Mouse (Mus musculus) A20 (cell line): ENCODE results near the gene Angptl4.

ENCODE experiments used
- DNase-seq: peaks from one replicate; pipeline ENCODE4 v3.0.0-alpha.2; 2011; ENCODE audit warnings: low read depth, low spot score

Gene Angptl4

DNA sequence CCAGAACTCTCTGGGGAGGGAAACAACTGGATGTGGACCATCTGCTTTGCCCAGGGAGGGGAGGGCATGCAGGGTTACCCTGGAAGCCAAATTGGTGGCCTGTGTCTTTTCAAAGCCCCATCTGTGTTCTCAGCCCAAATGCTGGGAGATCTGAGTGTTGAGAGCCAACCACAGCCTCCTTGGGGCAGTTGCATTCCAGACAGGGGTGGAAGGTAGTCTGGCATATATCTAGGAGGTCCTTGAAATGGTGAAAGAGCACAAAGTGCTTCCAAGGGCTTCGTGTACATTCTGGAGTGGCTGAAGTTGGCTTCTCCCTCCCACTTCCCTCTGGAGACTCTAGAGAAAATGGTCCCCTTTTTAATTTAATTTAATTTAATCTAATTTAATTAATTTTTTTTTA, 23.1 kb upstream of the Angptl4 start:
- DNase-seq, result no peak

DNA sequence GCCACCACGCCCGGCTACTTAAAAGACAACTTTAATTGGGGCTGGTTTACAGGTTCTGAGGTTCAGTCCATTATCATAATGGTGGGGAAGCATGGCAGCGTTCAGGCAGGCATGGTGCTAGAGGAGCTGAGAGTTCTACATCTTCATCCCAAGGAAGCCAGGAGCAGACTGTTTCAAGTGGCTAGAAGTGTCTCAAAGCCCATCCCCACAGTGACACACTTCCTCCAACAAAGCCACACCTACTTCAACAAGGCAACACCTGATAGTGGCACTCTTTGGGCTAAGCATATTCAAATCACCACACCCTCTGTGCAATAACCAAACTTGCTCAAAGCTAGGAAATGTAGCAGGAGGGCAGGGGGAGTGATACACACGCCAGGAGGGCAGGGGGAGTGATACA, 22.6 kb upstream of the Angptl4 start:
- peak; percentile 44 for DNase-seq

DNA sequence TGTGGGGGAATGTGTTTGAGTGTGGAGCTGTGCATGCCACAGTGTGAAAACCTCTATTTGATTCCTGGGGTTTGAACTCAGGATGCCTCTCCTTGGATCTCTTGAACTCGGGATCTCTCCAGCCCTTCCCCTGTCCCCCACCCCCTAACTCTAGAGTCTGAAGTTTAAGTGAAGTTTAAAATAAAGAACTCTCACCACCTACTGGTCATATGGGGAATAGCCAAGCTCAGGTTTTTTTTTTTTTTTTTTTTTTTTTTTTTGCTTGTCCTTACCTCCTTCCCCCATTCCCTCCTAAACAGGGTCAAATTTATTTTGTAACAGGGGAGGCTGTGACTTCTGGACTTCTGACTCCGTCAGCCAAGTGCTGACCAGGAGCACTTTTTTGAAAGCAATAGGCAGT, 20.6 kb upstream of the Angptl4 start:
- peak; percentile 22 for DNase-seq

DNA sequence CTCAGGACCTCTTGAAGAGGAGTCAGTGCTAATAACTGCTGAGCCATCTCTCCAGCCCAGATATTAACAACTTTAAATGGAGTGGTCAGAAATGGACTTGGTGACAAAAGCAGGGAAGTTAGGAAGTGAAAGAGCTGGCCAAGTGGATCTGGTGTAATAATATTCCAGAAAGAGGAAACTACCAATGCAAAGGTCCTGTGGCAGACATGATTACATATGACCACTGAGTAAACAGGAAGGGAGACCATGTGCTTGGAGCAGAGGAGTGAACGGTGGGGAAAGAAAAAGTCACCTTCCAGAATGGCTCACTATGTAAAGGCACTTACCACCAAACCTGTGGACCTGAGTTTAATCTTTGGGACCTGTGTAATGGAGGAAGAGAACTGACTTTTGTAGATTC, 17.6 kb upstream of the Angptl4 start:
- no peak for DNase-seq

DNA sequence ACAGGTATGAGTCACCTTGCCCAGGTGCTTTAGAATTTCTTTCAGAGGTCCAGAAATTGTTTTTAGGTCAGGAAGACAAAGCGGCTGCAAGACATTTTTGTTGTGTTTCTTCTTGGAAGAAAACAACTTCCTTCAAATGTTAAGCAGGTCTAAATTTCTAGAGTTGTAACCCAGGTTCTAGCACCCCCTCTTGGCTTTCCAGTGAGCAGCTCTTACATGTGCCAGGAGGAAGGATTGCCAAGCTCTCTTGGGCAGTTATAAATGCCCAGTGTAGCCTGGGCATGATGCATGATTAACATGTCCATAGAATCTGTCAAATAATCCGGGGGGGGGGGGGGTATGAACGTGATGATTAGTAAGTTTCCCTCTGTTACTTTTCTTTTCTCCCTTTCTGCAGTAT, 16.7 kb upstream of the Angptl4 start:
- peak; percentile 35 for DNase-seq

DNA sequence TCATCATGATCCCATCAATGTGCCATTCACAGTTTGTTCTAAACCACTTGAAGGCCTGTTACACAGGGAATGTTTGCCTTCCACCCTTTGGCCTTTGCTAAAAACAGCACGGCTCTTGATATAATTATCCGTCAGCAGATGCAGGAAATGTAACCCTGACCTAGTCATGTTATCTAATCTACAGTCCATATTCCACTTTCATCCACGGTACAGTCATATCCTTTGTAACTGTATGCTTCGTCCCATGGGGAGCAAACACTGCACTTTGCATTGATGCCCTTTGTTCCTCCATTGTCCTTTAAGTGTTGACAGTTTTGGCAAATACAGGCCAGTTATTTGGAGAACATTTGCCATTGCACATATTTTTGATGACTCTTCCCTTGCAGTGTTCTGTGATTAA, 7.1 kb upstream of the Angptl4 start:
- DNase-seq, result no peak

DNA sequence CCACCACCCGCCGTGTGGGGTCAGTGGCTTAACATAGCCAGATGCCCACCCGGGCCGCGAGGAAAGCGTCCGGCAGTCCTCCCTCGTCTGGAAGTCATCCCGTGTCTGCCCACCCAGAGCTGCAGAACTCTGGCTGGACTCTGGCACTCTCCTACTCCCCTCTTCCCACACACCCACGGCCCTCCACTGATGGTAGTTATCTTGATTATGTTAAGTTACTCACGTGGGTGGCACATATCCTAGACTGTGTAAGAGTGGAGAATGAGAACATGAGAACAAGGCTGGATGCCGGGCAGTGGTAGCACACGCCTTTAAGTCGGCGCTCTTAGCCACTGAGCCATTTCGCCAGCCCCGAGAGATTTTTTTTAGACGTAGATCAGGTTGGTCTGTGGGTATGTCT, 4.7 kb upstream of the Angptl4 start:
- no peak for DNase-seq

DNA sequence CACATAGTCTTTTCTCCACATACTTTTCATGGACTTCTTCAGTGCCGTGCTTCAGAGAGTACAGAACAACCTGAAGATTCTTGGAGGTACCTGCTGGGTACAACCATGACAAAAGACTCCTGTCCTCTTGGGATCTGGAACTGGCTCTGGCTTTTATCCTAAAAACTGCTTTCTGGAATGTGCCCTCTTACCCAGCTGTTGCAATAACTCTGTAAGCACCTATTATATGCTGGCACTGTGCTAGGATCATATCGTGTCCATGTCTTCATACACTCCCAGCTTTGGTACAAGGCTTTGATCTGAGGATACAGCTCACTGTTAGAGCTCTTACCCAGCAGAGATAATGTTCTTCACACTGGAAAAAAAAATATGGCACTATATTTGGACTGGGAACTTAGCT, 3.3 kb upstream of the Angptl4 start:
- no peak for DNase-seq

DNA sequence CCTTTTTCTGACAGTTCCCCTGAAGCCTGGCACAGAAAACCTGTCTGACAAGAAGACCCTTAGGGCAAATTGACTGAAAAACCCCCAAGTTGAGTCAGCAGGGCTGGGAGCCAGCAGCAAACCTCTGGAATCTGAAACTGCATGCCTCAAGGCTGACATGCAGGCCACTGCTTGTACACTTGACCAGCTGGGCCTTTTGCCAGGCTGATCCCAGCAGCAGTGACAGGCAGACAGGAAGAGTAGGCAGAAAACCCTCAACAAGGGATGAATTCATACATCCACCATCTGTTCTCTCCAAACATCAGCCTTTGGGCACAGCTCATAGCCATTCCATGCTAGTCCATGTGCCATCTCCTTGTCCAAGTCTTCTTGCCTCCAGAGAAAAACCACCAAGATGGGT, 1.8 kb upstream of the Angptl4 start:
- no peak for DNase-seq

DNA sequence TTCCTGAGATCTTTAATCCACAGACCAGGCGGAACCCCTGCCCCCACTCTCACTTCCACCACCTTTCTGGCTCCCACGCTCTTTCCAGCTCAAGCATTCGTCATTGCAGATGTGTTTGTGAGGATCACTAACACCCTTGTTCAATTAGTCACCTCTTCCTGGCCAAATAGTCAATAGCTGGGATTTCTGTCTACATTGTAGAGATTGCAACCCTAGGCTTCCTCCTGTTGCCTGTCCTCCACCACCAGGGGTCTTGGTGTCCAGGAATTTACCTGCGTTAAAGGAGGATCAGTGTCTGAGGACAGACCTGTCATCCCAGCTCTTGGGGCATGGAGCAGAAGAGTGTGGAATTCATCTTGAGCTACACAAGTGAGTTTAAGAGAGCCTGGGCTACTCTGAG, 437 bp upstream of the Angptl4 start:
- DNase-seq, result no peak

DNA sequence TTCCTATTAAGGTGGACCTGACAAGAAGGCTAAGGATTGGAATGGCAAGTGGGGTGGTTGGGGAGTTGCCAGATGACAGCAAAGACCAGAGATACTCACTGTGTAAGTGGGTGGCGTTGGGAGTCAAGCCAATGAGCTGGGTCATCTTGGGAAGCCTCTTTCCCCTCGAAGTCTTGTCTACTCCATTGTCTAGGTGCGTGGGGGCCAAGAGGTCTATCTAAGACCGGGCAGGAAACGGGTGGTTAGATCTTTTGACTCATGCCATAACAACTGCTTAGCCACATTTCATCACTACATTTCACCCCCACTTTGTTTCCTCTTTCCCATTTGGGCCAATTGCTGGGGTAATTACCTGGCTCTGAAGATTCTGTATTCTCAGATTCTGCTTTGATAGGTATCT, 1.2 kb downstream of the Angptl4 start:
- no peak for DNase-seq

DNA sequence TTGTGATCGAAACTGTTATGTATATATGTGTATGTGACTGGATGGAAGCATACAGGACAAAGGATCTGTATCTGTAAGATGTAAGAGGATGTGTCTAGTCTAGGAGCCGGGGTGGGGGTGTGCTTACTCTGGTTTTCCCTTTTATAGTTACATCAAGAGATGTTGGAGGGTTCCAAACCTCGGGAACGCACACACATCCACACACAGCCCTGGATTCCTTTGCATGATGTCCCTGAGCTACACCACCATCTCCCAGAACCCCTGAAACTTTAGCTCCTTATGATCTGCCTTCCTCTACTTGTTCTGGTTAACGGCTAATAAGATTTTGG, 1.7 kb downstream of the Angptl4 start:
- no peak for DNase-seq

DNA sequence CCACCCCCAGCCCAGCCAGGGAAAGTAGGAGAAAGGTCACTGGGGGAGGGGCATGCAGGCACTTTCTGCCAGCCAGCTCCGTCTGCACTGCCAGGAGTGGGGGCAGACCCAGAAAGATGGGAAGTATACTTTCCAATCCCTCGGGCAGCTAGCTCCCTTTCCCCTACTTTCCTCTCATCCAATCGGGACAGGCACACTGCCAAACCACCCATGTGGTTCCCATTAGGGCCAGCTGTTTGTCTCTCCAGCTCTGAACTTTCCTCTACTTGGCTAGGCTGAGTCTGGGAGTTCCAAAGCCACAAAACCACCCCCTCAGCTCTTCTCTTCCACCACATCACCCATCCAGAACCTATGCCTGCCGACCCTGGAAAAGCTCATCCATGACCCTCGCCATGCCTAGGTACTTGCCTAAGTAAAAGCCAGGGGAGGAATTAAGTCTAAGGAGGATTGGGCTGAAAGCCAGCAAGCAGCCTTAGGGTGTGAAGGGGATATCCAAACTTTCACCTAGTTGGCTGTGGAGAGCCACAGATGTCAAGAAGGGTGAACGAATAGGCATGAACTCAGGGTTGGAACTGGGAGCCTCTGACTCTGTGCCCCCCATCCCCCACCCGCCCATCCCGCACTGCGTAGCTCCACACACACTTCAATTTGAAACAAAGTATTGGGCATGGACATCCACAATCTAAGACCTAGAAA, 2.2 kb downstream of the Angptl4 start:
- DNase-seq, result no peak

DNA sequence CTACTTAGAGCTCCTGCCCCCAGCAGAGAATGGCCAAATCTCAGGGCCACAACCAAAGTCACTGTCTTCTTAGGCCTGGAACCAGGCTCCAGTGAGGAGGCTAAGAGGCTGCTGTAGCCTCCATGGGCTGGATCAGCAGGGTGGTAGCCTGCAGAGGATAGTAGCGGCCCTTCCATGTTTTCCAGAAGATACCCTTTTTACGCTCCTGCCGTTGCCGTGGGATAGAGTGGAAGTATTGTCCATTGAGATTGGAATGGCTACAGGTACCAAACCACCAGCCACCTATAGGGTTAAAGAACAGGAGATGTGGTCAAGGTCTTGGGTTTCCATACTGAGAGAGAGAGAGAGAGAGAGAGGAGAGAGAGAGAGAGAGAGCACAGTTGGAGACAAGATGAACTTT, 6.3 kb downstream of the Angptl4 start:
- DNase-seq, result no peak

DNA sequence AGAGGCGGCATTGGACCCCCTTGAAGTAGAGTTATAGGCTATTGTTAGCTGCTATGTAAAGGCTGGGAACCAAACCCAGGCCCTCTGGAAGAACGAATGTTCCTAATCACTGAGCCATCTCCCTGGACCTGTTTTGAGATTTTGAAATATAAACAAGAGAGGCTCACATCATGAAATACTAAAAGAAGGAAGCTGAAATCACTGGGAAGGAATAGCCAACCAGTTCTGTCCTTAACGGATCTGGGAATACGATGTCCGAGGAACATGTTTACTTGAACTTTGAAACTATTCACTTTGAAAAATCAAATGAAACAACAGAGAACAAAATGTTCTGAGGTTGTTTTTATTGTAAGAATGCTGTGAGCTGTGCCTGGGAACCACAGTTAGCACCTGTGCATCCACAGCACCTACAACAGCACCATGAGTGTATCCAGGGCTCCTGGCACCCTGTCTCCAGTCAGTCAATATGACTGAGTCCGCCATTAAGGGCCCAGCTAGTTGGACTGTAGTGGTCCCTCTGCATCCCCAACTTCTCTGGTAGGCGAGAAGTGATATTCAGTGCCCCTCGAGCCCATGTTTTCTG, 7.0 kb downstream of the Angptl4 start:
- DNase-seq, result no peak

DNA sequence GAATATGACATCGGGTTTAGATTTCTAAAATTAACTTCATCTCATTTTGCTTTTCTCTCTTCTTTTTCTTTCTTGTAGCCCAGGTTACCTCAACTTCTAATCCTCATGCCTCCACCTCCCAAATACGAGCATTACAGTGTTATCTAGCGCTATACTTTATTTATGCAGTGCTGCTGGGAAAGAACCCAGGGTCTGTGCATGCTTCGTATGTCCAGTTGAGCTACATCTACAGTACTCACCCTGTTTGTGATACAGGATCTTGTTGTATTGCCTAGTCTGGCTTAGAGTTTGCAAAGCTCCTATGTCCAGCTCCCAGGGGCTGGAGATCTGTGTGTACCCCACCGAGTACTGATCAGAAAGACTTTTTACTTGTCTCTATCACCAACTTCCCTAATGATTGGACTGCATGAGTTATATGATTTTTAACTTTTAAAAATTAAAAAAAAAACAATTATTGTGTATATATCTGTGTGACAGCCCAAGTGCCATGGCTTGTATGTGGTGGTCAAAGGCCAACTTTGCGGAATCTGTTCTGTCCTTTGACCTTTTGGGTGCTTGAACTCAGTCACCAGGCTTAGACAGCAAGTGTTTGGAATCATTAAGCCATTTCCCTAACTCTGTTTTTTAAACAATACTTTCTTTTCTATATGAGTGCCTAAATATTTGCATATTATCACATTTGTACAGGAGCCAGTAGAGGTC, 7.6 kb downstream of the Angptl4 start:
- no peak for DNase-seq

DNA sequence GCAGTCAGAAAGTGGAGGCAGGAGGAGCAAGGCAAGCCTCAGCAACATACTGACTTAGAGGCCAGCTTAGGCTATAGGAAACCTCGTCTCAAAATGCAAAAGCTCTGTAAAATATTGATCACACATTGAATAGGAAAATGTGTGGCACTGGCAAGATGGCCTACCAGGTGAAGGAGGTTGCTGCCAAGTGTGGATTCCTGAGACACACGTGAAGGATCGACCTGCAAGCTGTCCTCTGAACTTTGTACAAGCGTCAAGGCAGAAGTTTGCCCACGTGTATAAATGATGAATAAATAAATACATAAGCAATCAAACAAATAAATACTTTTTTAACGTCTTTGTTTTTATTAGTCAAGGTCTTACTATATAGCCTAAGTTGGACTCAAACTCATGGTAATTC, 8.2 kb downstream of the Angptl4 start:
- DNase-seq, result no peak

DNA sequence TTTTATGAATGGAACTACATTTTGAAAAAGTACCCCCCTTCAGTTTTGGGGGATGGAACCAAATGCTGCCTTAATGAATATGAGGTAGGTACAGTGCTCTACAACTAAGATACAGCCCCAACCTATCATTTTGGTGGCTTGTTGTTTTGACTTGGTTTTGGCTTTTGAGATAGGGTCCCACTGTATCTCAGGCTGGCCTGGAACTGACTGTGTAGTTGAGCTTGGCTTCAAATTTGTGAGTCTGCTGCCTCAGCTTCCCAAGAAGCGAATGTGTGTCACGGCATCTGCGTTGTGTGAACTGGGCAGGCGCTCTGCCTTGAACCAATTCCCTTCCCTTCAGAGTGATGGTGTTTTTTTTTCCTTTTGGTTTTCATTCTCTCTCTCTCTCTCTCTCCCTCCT, 10.0 kb downstream of the Angptl4 start:
- DNase-seq, result peak; percentile 9

DNA sequence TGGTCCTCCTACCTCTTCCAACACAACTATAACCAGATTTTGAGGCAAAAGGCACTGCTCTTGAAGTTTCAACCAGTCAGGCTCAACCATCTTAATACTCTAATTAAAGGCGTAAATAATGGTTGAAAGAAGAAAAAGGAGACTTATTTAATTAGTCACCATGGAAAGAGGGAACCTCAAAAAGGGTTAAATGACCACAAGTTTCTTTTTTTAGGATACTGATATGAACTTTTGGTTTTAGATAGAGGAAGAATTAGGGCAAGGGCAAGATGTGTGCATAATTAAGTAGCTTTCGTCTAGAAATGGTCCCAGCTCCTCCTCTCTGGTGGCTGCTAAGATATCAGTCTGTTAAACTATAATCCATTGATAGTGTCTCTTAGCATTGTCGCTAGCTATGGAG, 15.2 kb downstream of the Angptl4 start:
- DNase-seq, result no peak

DNA sequence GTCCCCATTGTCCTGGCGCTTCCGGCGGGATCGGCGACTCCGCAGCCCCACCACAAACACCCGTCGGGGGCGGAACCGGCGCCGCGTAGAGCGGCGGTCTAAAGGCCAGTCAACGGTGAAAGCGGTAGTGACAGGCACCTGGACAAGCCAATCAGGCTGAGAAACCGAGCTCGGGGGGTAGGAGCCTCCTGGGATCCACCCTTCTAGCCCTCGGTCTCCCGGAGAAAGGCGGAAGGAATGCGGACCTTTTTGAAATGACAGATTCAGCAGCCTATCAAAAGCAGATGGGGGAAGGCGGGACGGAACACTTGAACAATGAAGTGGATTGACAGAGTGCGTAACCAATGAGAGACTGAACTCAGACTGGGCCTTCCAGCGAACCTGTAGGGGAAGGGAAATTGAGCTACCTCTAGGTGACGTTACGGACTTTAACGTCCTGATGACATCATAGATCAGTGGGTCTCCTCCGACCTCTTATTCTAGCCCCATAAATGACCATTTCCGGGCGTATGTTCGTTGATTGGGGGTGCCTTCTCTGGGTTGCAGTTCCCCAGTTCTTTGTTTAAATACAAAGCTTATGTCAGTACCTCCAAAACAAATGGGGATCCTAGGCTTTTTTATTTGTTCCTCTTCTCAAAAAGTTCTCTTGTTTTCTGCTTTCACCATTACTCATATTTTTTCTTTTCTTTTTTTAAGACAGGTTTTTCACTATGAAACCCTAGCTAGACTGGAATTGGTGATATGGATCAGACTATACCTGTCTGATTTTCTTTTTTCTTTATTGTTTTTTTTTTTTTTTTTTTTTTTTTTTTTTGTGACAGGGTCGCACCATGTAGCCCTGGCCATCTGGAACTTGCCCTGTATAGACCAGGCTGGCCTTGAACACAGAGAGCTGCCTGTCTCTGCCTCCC, 21.1 kb downstream of the Angptl4 start, which contains the start of gene Rab11b:
TSS of gene Rab11b (minus strand) at position 276 of the 911 bp plus-strand sequence.
- DNase-seq, result peak; percentile 100

DNA sequence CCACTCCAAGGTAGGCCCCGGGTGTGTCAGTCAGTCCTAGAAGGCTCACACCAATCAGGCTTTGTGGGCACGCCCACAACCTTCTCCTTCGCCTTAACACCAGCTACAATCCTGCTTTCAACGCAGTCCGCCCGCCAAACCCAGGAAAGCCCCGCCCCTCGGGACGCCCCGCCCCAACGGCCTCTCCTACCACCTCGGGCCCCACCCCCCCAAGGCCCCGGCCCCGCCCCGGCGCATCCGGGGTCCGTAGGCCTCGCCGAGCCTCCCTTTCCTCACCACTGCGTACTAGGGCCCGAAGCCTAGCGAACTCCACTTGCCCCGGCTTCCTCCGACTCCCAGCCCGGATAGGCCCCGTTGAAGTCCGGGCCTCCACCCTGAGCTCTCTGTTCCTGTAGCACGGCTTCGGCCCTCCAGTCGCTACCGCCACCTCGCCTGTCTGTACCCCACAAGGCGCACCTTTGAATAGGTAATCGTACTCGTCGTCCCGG, 21.8 kb downstream of the Angptl4 start:
- peak; percentile 87 for DNase-seq

DNA sequence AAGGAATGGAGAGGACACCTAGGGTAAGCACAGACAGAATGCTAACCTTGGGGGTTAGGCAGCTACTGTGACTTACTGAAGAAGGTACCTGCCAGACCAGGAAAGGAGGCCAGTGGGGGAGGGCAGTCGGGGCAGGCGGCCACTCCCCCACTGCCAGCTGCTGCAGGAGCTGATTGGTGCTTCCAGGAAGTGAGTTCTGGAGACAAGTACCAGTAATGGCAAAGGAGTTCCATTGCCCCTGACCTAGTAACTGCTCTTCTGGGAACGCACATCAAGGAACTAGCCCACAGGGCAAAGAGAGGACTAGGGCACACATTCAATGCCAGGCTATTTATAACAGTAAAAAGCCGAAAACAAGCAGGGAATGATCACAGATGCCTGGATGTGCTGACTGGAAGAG, 24.4 kb downstream of the Angptl4 start:
- no peak for DNase-seq
